Mouse (Mus musculus): ENCODE data around the gene Gfod2. TPM values are rescaled to one million over a fixed set of nuclear protein-coding genes. Genes with fewer than 3 reads are reported as not detected.

Gene Gfod2
- polyA plus RNA-seq (2015; fragmentation: Nextera tagmentation; extraction: Ambion mirVana), result 22.4 and 25.3 TPM in 2 replicates

- 3% methylated on average over 57 of the region's 57 CpGs for WGBS
- H3K9me3 ChIP-seq (ENCODE audit: control insufficient read depth, low read length), result no peaks in the 10 kb centered on the region
- no peaks in the 10 kb centered on the region for H3K27me3 ChIP-seq (ENCODE audit: control insufficient read depth, insufficient read depth, low read depth, low read length)
- H3K36me3 ChIP-seq (ENCODE audit: control insufficient read depth, insufficient read depth, low read length), result no peaks in the 10 kb centered on the region
- peak within 1 kb of the TSS; percentile 92 for H3K4me3 ChIP-seq (ENCODE audit: low read length)
- peak within 1 kb of the TSS; percentile 74 for H3K4me2 ChIP-seq (ENCODE audit: low read depth, low read length)
- H3K9ac ChIP-seq (ENCODE audit: low read length), result peak within 1 kb of the TSS; percentile 86
- peak; percentile 99 for ATAC-seq (ENCODE audit: low read depth)
- peak within 1 kb of the TSS; percentile 63 for H3K27ac ChIP-seq (ENCODE audit: low read length)
- H3K4me1 ChIP-seq (replicated peaks; ENCODE audit: control insufficient read depth, insufficient read depth, low read length), result peaks cover 12% of the 10 kb centered on the region
These were observed at the start of gene Gfod2 for GRCm38 (mm10) chr8:105758277-105759108. Gene Gfod2, minus strand, starts transcription at chr8:105758664.

- Histone ChIP-seq H3K9ac (ENCODE audit: low read length) (no peak overlapping the region), H3K4me2 (ENCODE audit: low read depth, low read length) (no peak overlapping the region), H3K27me3 (ENCODE audit: control insufficient read depth, insufficient read depth, low read depth, low read length) (no peaks in the 10 kb centered on the region), H3K4me3 (ENCODE audit: low read length) (no peak overlapping the region), H3K36me3 (ENCODE audit: control insufficient read depth, insufficient read depth, low read length) (peaks cover 8% of the 10 kb centered on the region), H3K4me1 (replicated peaks; ENCODE audit: control insufficient read depth, insufficient read depth, low read length) (peaks cover 10% of the 10 kb centered on the region), H3K27ac (ENCODE audit: low read length) (peak overlapping the region; percentile 51), H3K9me3 (ENCODE audit: control insufficient read depth, low read length) (no peaks in the 10 kb centered on the region)
- 50% methylated on average over 5 of the region's 5 CpGs for WGBS
- ATAC-seq (ENCODE audit: low read depth), result peak; percentile 64
These were observed 49.3 kb upstream of the Gfod2 start for GRCm38 (mm10) chr8:105807766-105808165.

GRCm38 (mm10) chr8:105805964-105806363 lies 47.5 kb upstream of the Gfod2 start:
- WGBS, result 67% methylated on average over 1 of the region's 1 CpGs
- peaks cover 10% of the 10 kb centered on the region for H3K4me1 ChIP-seq (replicated peaks; ENCODE audit: control insufficient read depth, insufficient read depth, low read length)
- no peaks in the 10 kb centered on the region for H3K27me3 ChIP-seq (ENCODE audit: control insufficient read depth, insufficient read depth, low read depth, low read length)
- no peak overlapping the region for H3K4me3 ChIP-seq (ENCODE audit: low read length)
- H3K27ac ChIP-seq (ENCODE audit: low read length), result no peak overlapping the region
- ATAC-seq (ENCODE audit: low read depth), result no peak
- peaks cover 8% of the 10 kb centered on the region for H3K36me3 ChIP-seq (ENCODE audit: control insufficient read depth, insufficient read depth, low read length)
- H3K9me3 ChIP-seq (ENCODE audit: control insufficient read depth, low read length), result no peaks in the 10 kb centered on the region
- H3K4me2 ChIP-seq (ENCODE audit: low read depth, low read length), result no peak overlapping the region
- no peak overlapping the region for H3K9ac ChIP-seq (ENCODE audit: low read length)

GRCm38 (mm10) chr8:105805346-105805745 lies 46.9 kb upstream of the Gfod2 start:
- Histone ChIP-seq H3K27ac (ENCODE audit: low read length) (no peak overlapping the region), H3K9ac (ENCODE audit: low read length) (no peak overlapping the region), H3K9me3 (ENCODE audit: control insufficient read depth, low read length) (no peaks in the 10 kb centered on the region), H3K27me3 (ENCODE audit: control insufficient read depth, insufficient read depth, low read depth, low read length) (no peaks in the 10 kb centered on the region), H3K4me2 (ENCODE audit: low read depth, low read length) (no peak overlapping the region), H3K4me1 (replicated peaks; ENCODE audit: control insufficient read depth, insufficient read depth, low read length) (peaks cover 10% of the 10 kb centered on the region), H3K36me3 (ENCODE audit: control insufficient read depth, insufficient read depth, low read length) (peaks cover 8% of the 10 kb centered on the region), H3K4me3 (ENCODE audit: low read length) (no peak overlapping the region)
- no peak for ATAC-seq (ENCODE audit: low read depth)
- WGBS, result 72% methylated on average over 3 of the region's 3 CpGs

- no peaks in the 10 kb centered on the region for H3K9me3 ChIP-seq (ENCODE audit: control insufficient read depth, low read length)
- 85% methylated on average over 7 of the region's 7 CpGs for WGBS
- no peak overlapping the region for H3K9ac ChIP-seq (ENCODE audit: low read length)
- no peak overlapping the region for H3K27ac ChIP-seq (ENCODE audit: low read length)
- peaks cover 8% of the 10 kb centered on the region for H3K36me3 ChIP-seq (ENCODE audit: control insufficient read depth, insufficient read depth, low read length)
- H3K27me3 ChIP-seq (ENCODE audit: control insufficient read depth, insufficient read depth, low read depth, low read length), result no peaks in the 10 kb centered on the region
- peaks cover 14% of the 10 kb centered on the region for H3K4me1 ChIP-seq (replicated peaks; ENCODE audit: control insufficient read depth, insufficient read depth, low read length)
- ATAC-seq (ENCODE audit: low read depth), result no peak
- no peak overlapping the region for H3K4me3 ChIP-seq (ENCODE audit: low read length)
- H3K4me2 ChIP-seq (ENCODE audit: low read depth, low read length), result no peak overlapping the region
These were observed 46.3 kb upstream of the Gfod2 start for GRCm38 (mm10) chr8:105804797-105805196.

GRCm38 (mm10) chr8:105801153-105801904 lies 42.9 kb upstream of the Gfod2 start:
- Histone ChIP-seq H3K4me1 (replicated peaks; ENCODE audit: control insufficient read depth, insufficient read depth, low read length) (peaks cover 16% of the 10 kb centered on the region), H3K27me3 (ENCODE audit: control insufficient read depth, insufficient read depth, low read depth, low read length) (no peaks in the 10 kb centered on the region), H3K27ac (ENCODE audit: low read length) (no peak overlapping the region), H3K9me3 (ENCODE audit: control insufficient read depth, low read length) (no peaks in the 10 kb centered on the region), H3K36me3 (ENCODE audit: control insufficient read depth, insufficient read depth, low read length) (peaks cover 8% of the 10 kb centered on the region), H3K4me2 (ENCODE audit: low read depth, low read length) (no peak overlapping the region), H3K9ac (ENCODE audit: low read length) (no peak overlapping the region), H3K4me3 (ENCODE audit: low read length) (no peak overlapping the region)
- WGBS, result 83% methylated on average over 6 of the region's 6 CpGs
- ATAC-seq (ENCODE audit: low read depth), result no peak

GRCm38 (mm10) chr8:105799091-105799812 lies 40.8 kb upstream of the Gfod2 start:
- peak; percentile 91 for ATAC-seq (ENCODE audit: low read depth)
- no peaks in the 10 kb centered on the region for H3K36me3 ChIP-seq (ENCODE audit: control insufficient read depth, insufficient read depth, low read length)
- H3K9ac ChIP-seq (ENCODE audit: low read length), result 0 out of 2 replicates have a peak overlapping the region, but pooled peaks have one; percentile 22
- no peak overlapping the region; the same call in 1 of the 2 replicates for H3K4me2 ChIP-seq (ENCODE audit: low read depth, low read length)
- 25% methylated on average over 8 of the region's 8 CpGs for WGBS
- H3K27me3 ChIP-seq (ENCODE audit: control insufficient read depth, insufficient read depth, low read depth, low read length), result no peaks in the 10 kb centered on the region
- H3K9me3 ChIP-seq (ENCODE audit: control insufficient read depth, low read length), result no peaks in the 10 kb centered on the region
- peaks cover 16% of the 10 kb centered on the region for H3K4me1 ChIP-seq (replicated peaks; ENCODE audit: control insufficient read depth, insufficient read depth, low read length)
- H3K4me3 ChIP-seq (ENCODE audit: low read length), result no peak overlapping the region
- peak overlapping the region; percentile 76 for H3K27ac ChIP-seq (ENCODE audit: low read length)

GRCm38 (mm10) chr8:105798408-105798807 lies 39.9 kb upstream of the Gfod2 start:
- H3K27me3 ChIP-seq (ENCODE audit: control insufficient read depth, insufficient read depth, low read depth, low read length), result no peaks in the 10 kb centered on the region
- no peak overlapping the region; the same call in 1 of the 2 replicates for H3K27ac ChIP-seq (ENCODE audit: low read length)
- no peaks in the 10 kb centered on the region for H3K36me3 ChIP-seq (ENCODE audit: control insufficient read depth, insufficient read depth, low read length)
- peaks cover 19% of the 10 kb centered on the region for H3K4me1 ChIP-seq (replicated peaks; ENCODE audit: control insufficient read depth, insufficient read depth, low read length)
- no peak for ATAC-seq (ENCODE audit: low read depth)
- no peak overlapping the region for H3K9ac ChIP-seq (ENCODE audit: low read length)
- H3K4me2 ChIP-seq (ENCODE audit: low read depth, low read length), result no peak overlapping the region
- H3K4me3 ChIP-seq (ENCODE audit: low read length), result no peak overlapping the region
- WGBS, result 93% methylated on average over 5 of the region's 5 CpGs
- no peaks in the 10 kb centered on the region for H3K9me3 ChIP-seq (ENCODE audit: control insufficient read depth, low read length)

GRCm38 (mm10) chr8:105795785-105796184 lies 37.3 kb upstream of the Gfod2 start:
- H3K4me2 ChIP-seq (ENCODE audit: low read depth, low read length), result no peak overlapping the region
- ATAC-seq (ENCODE audit: low read depth), result no peak
- no peak overlapping the region for H3K4me3 ChIP-seq (ENCODE audit: low read length)
- WGBS, result 68% methylated on average over 1 of the region's 1 CpGs
- H3K9ac ChIP-seq (ENCODE audit: low read length), result no peak overlapping the region
- no peaks in the 10 kb centered on the region for H3K9me3 ChIP-seq (ENCODE audit: control insufficient read depth, low read length)
- no peaks in the 10 kb centered on the region for H3K27me3 ChIP-seq (ENCODE audit: control insufficient read depth, insufficient read depth, low read depth, low read length)
- no peak overlapping the region for H3K27ac ChIP-seq (ENCODE audit: low read length)
- no peaks in the 10 kb centered on the region for H3K36me3 ChIP-seq (ENCODE audit: control insufficient read depth, insufficient read depth, low read length)
- H3K4me1 ChIP-seq (replicated peaks; ENCODE audit: control insufficient read depth, insufficient read depth, low read length), result peaks cover 19% of the 10 kb centered on the region
